Mouse (Mus musculus) kidney, embryonic 16.5 days (tissue): ENCODE data around the gene Itgal. TPM values are rescaled to one million over a fixed set of nuclear protein-coding genes. Genes with fewer than 3 reads are reported as not detected.

ENCODE experiments used
- ATAC-seq: fragments of 200-750 bp; cut with Nextera tagmentation; 2 replicates; pipeline ENCODE4 v1.8.0; 2017; ENCODE audit warnings: moderate TSS enrichment; ENCODE audit not compliant: low FRiP score, low TSS enrichment
- H3K27ac ChIP-seq: fragments of 300-500 bp; sonication (generic); 2 replicates; pipeline ENCODE4 v1.5.1; 2014; ENCODE audit warnings: low read length
- H3K27me3 ChIP-seq: fragments of 300-500 bp; sonication (generic); 2 replicates; pipeline ENCODE4 v1.6.1; 2014; ENCODE audit warnings: low read length, control low read depth, mixed read lengths; ENCODE audit not compliant: insufficient read depth
- H3K36me3 ChIP-seq: fragments of 300-500 bp; sonication (generic); 2 replicates; pipeline ENCODE4 v1.6.1; 2014; ENCODE audit warnings: low read length, control low read depth, mixed read lengths; ENCODE audit not compliant: insufficient read depth
- H3K4me1 ChIP-seq: fragments of 300-500 bp; sonication (generic); 2 replicates; pipeline ENCODE4 v1.6.1; 2014; ENCODE audit warnings: low read length, control low read depth, mixed read lengths; ENCODE audit not compliant: insufficient read depth
- H3K4me2 ChIP-seq: fragments of 300-500 bp; sonication (generic); replicated peaks from 2 replicates; pipeline ENCODE4 v1.6.1; 2014; ENCODE audit warnings: low read depth, low read length
- H3K4me3 ChIP-seq: fragments of 300-500 bp; sonication (generic); 2 replicates; pipeline ENCODE4 v1.5.1; 2014; ENCODE audit warnings: mild to moderate bottlenecking, low read length
- H3K9ac ChIP-seq: fragments of 300-500 bp; sonication (generic); replicated peaks from 2 replicates; pipeline ENCODE4 v1.6.1; 2014; ENCODE audit warnings: low read length
- H3K9me3 ChIP-seq: fragments of 300-500 bp; sonication (generic); 2 replicates; pipeline ENCODE4 v1.6.1; 2016; ENCODE audit warnings: low read length, control low read depth
- WGBS: fragments of 180-500 bp; shearing (Covaris S2); extraction: QIAGEN DNeasy Blood & Tissue Kit; methylation state at CpG from one replicate; pipeline ENCODE4 v1.1.7; 2014; 5-methylcytosine and 5-hydroxymethylcytosine counted together
- polyA plus RNA-seq: library from polyadenylated mRNA; unstranded; fragments of >200 nt; fragmentation: Nextera tagmentation; extraction: Ambion mirVana; gene quantifications from 2 replicates; pipeline ENCODE4 v1.2.1, GENCODE M21; 2015

Itgal gene
- polyA plus RNA-seq, 1 experiment from 2014 or later = 1.0 TPM

- 1% methylated on average over 39 of the region's 39 CpGs for WGBS
- Histone ChIP-seq H3K27ac (peak within 1 kb of the TSS; percentile 92), H3K9me3 (peaks cover 2% of the 10 kb centered on the region; the same call in 1 of the 2 replicates), H3K4me2 (peak within 1 kb of the TSS; percentile 86), H3K27me3 (no peaks in the 10 kb centered on the region), H3K9ac (peak within 1 kb of the TSS; percentile 94), H3K36me3 (peaks cover 31% of the 10 kb centered on the region), H3K4me3 (peak within 1 kb of the TSS; percentile 93), H3K4me1 (peaks cover 39% of the 10 kb centered on the region)
- peak; percentile 86 for ATAC-seq
Measured at GRCm38 (mm10) chr7:127273925-127274789, 21.9 kb upstream of the Itgal start, which contains the start of gene Sephs2. Sephs2 (minus strand) TSS chr7:127274055.

DNA sequence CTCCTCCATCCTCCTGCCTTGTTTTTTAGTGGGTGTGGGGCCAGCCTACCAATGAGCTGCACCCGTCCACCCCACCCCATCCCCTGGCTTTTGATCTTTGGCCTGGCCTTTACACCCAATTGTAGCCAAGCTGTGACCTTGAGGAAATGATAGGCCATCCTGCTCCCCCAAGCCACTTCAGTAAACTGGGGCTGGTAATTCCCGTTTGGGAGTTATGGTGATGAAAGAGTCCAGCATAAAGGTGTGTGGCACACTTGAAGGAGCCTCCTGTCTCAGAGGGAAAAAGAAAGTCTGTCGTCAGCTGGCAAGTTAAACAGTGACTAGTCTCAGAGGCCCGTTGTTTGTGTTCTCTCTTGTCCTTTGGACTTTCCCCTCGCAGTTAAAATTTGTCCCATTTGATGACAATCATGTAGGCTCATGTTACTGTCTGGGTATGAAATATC, 19.5 kb upstream of the Itgal start:
- Histone ChIP-seq H3K4me1 (peaks cover 39% of the 10 kb centered on the region), H3K9ac (0 out of 2 replicates have a peak overlapping the region, but pooled peaks have one; percentile 12), H3K27me3 (no peaks in the 10 kb centered on the region), H3K4me3 (no peak overlapping the region), H3K36me3 (peaks cover 11% of the 10 kb centered on the region), H3K9me3 (peaks cover 2% of the 10 kb centered on the region; the same call in 1 of the 2 replicates), H3K27ac (peak overlapping the region; percentile 85), H3K4me2 (no peak overlapping the region)
- peak; percentile 20; the same call in 1 of the 2 replicates for ATAC-seq
- WGBS = 21% methylated on average over 5 of the region's 5 CpGs

DNA sequence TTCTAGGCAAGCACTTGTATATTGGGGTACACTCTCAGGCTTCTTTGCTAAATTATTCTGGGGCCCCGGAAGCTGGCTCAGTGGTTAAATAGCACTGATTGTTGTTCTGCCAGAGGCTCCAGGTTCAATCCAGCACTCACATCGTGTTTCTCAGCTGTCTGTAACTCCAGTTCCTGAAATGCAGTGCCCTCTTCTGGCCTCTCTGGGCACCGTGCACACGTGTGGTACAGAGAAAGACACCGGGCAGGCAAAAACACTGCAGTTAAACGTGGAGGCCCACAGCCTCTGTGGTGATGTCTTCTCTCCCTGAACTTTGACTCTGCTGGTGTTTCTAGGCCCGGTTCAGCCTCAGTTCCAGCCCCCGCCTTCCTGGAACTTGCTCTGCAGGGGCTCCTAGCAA, 17.7 kb upstream of the Itgal start:
- ATAC-seq = 0 out of 2 replicates have a peak, but pooled peaks have one; percentile 23
- H3K9ac ChIP-seq = no peak overlapping the region
- H3K27ac ChIP-seq = peak overlapping the region; percentile 85
- no peak overlapping the region for H3K4me3 ChIP-seq
- no peaks in the 10 kb centered on the region for H3K36me3 ChIP-seq
- peaks cover 28% of the 10 kb centered on the region for H3K4me1 ChIP-seq
- H3K27me3 ChIP-seq = no peaks in the 10 kb centered on the region
- H3K9me3 ChIP-seq = no peaks in the 10 kb centered on the region
- WGBS = 18% methylated on average over 8 of the region's 8 CpGs
- H3K4me2 ChIP-seq = no peak overlapping the region

DNA sequence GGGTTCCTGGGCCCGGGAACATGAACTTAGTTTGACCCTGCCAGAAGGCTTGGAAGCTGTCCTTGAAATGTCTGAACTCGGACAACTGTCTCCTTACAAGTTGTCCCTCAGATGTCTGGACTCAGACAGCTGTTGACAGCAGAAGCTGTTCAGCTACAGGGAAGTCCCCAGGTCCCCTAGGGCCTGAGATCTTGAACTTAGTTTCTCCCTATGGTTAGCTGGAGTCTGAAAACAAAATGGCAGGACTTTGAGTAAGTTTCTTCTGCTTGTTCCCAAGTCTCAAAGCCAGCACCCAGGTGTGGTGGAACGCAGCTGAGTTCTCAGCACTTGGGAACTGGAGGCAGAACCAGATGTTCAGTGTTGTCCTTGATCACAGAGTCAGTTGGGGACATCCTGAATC, 16.0 kb upstream of the Itgal start:
- Histone ChIP-seq H3K4me2 (no peak overlapping the region), H3K9ac (no peak overlapping the region), H3K27me3 (no peaks in the 10 kb centered on the region), H3K27ac (no peak overlapping the region), H3K4me3 (no peak overlapping the region), H3K4me1 (peaks cover 23% of the 10 kb centered on the region), H3K9me3 (no peaks in the 10 kb centered on the region), H3K36me3 (no peaks in the 10 kb centered on the region)
- ATAC-seq = no peak
- WGBS = 68% methylated on average over 3 of the region's 3 CpGs

DNA sequence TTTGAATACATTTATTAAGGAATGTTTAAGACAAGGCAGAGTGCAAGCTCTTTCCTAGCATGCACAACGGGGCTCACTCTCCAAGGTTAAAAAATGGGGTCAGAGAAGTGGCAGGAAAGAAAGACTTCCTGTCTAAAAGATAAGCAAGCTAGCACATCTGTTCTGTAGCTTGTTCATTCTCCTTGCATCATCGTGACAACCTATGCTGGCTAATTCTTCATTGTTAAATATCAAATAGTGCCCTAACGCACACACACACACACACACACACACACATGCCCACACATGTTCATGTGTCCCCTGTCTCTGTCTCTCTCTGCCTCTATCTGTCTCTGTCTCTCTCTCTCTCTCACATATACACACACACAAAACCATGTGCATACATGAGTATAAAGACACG, 14.9 kb upstream of the Itgal start:
- WGBS = 57% methylated on average over 4 of the region's 4 CpGs
- Histone ChIP-seq H3K4me1 (peaks cover 22% of the 10 kb centered on the region), H3K36me3 (no peaks in the 10 kb centered on the region), H3K27ac (no peak overlapping the region), H3K9ac (no peak overlapping the region), H3K4me2 (no peak overlapping the region), H3K27me3 (no peaks in the 10 kb centered on the region), H3K4me3 (no peak overlapping the region), H3K9me3 (no peaks in the 10 kb centered on the region)
- no peak for ATAC-seq

DNA sequence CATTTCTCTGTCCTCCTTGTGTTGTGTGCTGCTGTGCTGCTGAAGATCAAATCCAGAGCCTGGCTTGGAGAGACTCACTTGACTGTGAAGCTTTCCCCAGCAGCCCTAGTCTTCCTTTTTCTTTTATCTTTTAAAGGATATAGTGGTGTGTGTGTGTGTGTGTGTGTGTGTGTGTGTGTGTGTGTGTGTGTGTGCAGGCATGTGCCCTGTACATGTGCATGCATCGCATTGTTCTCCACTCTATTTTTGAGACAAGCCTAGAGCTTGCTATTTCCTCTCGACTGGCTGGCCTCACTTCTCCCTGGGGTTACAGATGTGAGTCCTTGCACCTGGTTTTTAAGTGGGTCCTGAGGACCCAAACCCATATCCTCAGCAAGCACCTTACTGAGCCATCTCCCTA, 13.9 kb upstream of the Itgal start:
- WGBS = 81% methylated on average over 2 of the region's 2 CpGs
- Histone ChIP-seq H3K27ac (no peak overlapping the region), H3K4me3 (no peak overlapping the region), H3K9ac (no peak overlapping the region), H3K36me3 (no peaks in the 10 kb centered on the region), H3K4me1 (peaks cover 11% of the 10 kb centered on the region), H3K27me3 (no peaks in the 10 kb centered on the region), H3K4me2 (no peak overlapping the region), H3K9me3 (no peaks in the 10 kb centered on the region)
- ATAC-seq = no peak

DNA sequence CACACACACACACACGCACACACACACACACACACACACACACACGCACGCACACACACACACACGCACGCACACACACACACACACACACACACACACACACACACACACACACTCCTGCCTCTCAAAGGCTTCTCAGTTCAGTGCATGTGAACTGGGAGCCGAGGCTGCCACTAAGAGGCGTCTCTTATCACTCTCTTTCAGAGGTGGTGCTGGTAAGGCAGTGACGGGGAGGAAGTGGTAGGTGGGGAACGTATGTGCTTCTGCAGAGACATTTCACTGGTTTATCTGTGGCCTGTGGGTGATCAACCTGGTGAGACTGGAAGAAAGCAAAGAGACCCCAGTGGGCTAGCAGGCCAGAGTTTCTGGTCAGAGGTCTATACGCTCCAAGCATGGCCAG, 10.9 kb upstream of the Itgal start:
- no peaks in the 10 kb centered on the region for H3K4me1 ChIP-seq
- no peaks in the 10 kb centered on the region for H3K36me3 ChIP-seq
- no peak overlapping the region for H3K4me3 ChIP-seq
- H3K27ac ChIP-seq = no peak overlapping the region
- ATAC-seq = no peak
- peaks cover 11% of the 10 kb centered on the region for H3K9me3 ChIP-seq
- no peak overlapping the region for H3K9ac ChIP-seq
- H3K27me3 ChIP-seq = no peaks in the 10 kb centered on the region
- 79% methylated on average over 5 of the region's 10 CpGs for WGBS
- H3K4me2 ChIP-seq = no peak overlapping the region

GRCm38 (mm10) chr7:127287940-127288339, 8.1 kb upstream of the Itgal start:
- H3K4me2 ChIP-seq = no peak overlapping the region
- H3K4me3 ChIP-seq = no peak overlapping the region
- H3K27ac ChIP-seq = no peak overlapping the region
- ATAC-seq = no peak
- H3K9me3 ChIP-seq = peaks cover 11% of the 10 kb centered on the region
- no peaks in the 10 kb centered on the region for H3K27me3 ChIP-seq
- H3K4me1 ChIP-seq = no peaks in the 10 kb centered on the region
- H3K36me3 ChIP-seq = no peaks in the 10 kb centered on the region
- 82% methylated on average over 1 of the region's 1 CpGs for WGBS
- H3K9ac ChIP-seq = no peak overlapping the region

GRCm38 (mm10) chr7:127289306-127289705, 6.8 kb upstream of the Itgal start:
- Histone ChIP-seq H3K9me3 (peaks cover 11% of the 10 kb centered on the region), H3K27me3 (no peaks in the 10 kb centered on the region), H3K27ac (no peak overlapping the region), H3K9ac (no peak overlapping the region), H3K4me1 (no peaks in the 10 kb centered on the region), H3K36me3 (no peaks in the 10 kb centered on the region), H3K4me3 (no peak overlapping the region), H3K4me2 (no peak overlapping the region)
- ATAC-seq = no peak
- 72% methylated on average over 2 of the region's 2 CpGs for WGBS

- H3K27ac ChIP-seq = no peak overlapping the region
- H3K27me3 ChIP-seq = no peaks in the 10 kb centered on the region
- ATAC-seq = no peak
- 0 out of 2 replicates have a peak overlapping the region, but pooled peaks have one; percentile 4 for H3K4me2 ChIP-seq
- H3K9me3 ChIP-seq = peaks cover 11% of the 10 kb centered on the region
- no peaks in the 10 kb centered on the region for H3K36me3 ChIP-seq
- H3K4me3 ChIP-seq = no peak overlapping the region
- no peaks in the 10 kb centered on the region for H3K4me1 ChIP-seq
- H3K9ac ChIP-seq = no peak overlapping the region
- 37% methylated on average over 8 of the region's 8 CpGs for WGBS
Measured at GRCm38 (mm10) chr7:127290142-127290541, 5.9 kb upstream of the Itgal start.
